7 mouse cellular contexts compared by ENCODE assay signal in the genomic region with DNA sequence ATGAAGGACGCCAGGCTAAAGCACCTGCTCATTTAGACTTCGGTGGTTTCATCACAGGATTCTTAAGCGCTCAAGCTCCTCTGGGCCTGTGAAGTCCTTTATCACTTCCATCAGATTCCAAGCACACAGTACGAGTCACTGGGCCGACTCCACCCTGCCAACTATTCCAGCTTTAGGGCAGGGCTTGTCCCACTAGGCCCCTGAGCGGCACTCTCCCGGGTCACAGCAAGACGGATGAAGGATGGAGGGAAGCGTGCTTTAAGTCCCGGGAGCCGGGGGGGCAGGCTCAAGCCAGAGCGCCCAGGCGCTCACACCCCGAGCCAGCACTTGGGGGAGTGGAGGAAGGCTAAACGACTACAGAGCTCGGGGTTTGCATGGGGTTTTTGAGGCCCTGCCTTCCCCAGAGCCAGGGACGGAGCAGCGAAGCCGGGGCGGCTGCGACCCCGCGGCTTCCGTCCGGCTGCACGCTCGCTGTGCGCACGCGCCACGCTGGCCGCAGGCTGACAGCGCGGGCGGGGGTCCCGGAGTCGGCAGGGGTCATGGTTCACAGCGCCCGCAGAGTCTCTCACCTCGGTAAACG. TPM values are rescaled to one million over a fixed set of nuclear protein-coding genes. Genes with fewer than 3 reads are reported as not detected.
DNase-seq lines count a peak whose midpoint lies in the region; ATAC-seq and TF ChIP-seq lines count a peak whose summit lies in the region.

No protein-coding gene starts in this region.

- peak overlapping the region; percentile 65 for H3K9ac ChIP-seq in neural tube, embryonic 11.5 days (ENCODE audit: low read length)
- peak overlapping the region; percentile 87 for H3K9ac ChIP-seq in forebrain, embryonic 13.5 days
- H3K9ac ChIP-seq in intestine, postnatal 0 days (ENCODE audit: low read depth, low read length), result peak overlapping the region; percentile 76
- peak overlapping the region; percentile 35 for H3K9ac ChIP-seq in midbrain, embryonic 15.5 days

- no peaks in the 10 kb centered on the region for H3K36me3 ChIP-seq in neural tube, embryonic 11.5 days (ENCODE audit: control insufficient read depth, insufficient read depth, low read length)
- no peaks in the 10 kb centered on the region for H3K36me3 ChIP-seq in forebrain, embryonic 13.5 days (ENCODE audit: poor library complexity, severe bottlenecking)
- H3K36me3 ChIP-seq in intestine, postnatal 0 days (ENCODE audit: control insufficient read depth, insufficient read depth), result no peaks in the 10 kb centered on the region
- no peaks in the 10 kb centered on the region for H3K36me3 ChIP-seq in midbrain, embryonic 15.5 days (replicated peaks)

- TF ChIP-seq POLR2A in bone marrow, adult 2 months (IDR thresholded peaks at IDR 0.05; ENCODE audit: borderline replicate concordance, control insufficient read depth, low read depth, low read length), result peak; percentile 47

- peak overlapping the region; percentile 80 for H3K4me3 ChIP-seq in neural tube, embryonic 11.5 days (ENCODE audit: low read depth, low read length)
- peak overlapping the region; percentile 99 for H3K4me3 ChIP-seq in bone marrow, adult 2 months (replicated peaks; ENCODE audit: control insufficient read depth, low read depth, low read length)
- H3K4me3 ChIP-seq in forebrain, embryonic 13.5 days, result peak overlapping the region; percentile 86
- H3K4me3 ChIP-seq in intestine, postnatal 0 days (ENCODE audit: low read depth, low read length), result peak overlapping the region; percentile 79
- H3K4me3 ChIP-seq in midbrain, embryonic 15.5 days, result peak overlapping the region; percentile 80

- WGBS in neural tube, embryonic 11.5 days, result under 1% methylated on average over 41 of the region's 41 CpGs
- under 1% methylated on average over 41 of the region's 41 CpGs for WGBS in bone marrow, adult 2 months
- under 1% methylated on average over 41 of the region's 41 CpGs for WGBS in forebrain, embryonic 13.5 days
- under 1% methylated on average over 41 of the region's 41 CpGs for WGBS in intestine, postnatal 0 days
- under 1% methylated on average over 41 of the region's 41 CpGs for WGBS in midbrain, embryonic 15.5 days

- H3K4me1 ChIP-seq in neural tube, embryonic 11.5 days (ENCODE audit: control insufficient read depth, insufficient read depth, low read length), result peaks cover 3% of the 10 kb centered on the region; the same call in 1 of the 2 replicates
- H3K4me1 ChIP-seq in bone marrow, adult 2 months (ENCODE audit: control insufficient read depth, insufficient read depth, low read length), result no peaks in the 10 kb centered on the region; the same call in 1 of the 2 replicates
- H3K4me1 ChIP-seq in forebrain, embryonic 13.5 days, result peaks cover 33% of the 10 kb centered on the region
- peaks cover 4% of the 10 kb centered on the region; the same call in 1 of the 2 replicates for H3K4me1 ChIP-seq in intestine, postnatal 0 days (replicated peaks; ENCODE audit: control insufficient read depth, insufficient read depth, low read length)
- peaks cover 15% of the 10 kb centered on the region for H3K4me1 ChIP-seq in midbrain, embryonic 15.5 days

- H3K9me3 ChIP-seq in neural tube, embryonic 11.5 days (ENCODE audit: control insufficient read depth, low read length), result no peaks in the 10 kb centered on the region
- H3K9me3 ChIP-seq in forebrain, embryonic 13.5 days (replicated peaks), result no peaks in the 10 kb centered on the region
- H3K9me3 ChIP-seq in intestine, postnatal 0 days (ENCODE audit: control insufficient read depth), result no peaks in the 10 kb centered on the region
- no peaks in the 10 kb centered on the region for H3K9me3 ChIP-seq in midbrain, embryonic 15.5 days

- no peak for TF ChIP-seq CTCF in bone marrow, adult 2 months (IDR thresholded peaks at IDR 0.05; ENCODE audit: control insufficient read depth, insufficient read depth, low read length)
- no peak for TF ChIP-seq CTCF in intestine, postnatal 0 days (IDR thresholded peaks at IDR 0.05; ENCODE audit: low read depth)

- H3K27ac ChIP-seq in neural tube, embryonic 11.5 days (ENCODE audit: low read depth, low read length), result peak overlapping the region; percentile 86
- peak overlapping the region; percentile 90 for H3K27ac ChIP-seq in bone marrow, adult 2 months (ENCODE audit: control insufficient read depth, insufficient read depth, low read depth, low read length, poor library complexity)
- H3K27ac ChIP-seq in forebrain, embryonic 13.5 days, result peak overlapping the region; percentile 82
- peak overlapping the region; percentile 75 for H3K27ac ChIP-seq in intestine, postnatal 0 days (ENCODE audit: low read depth, low read length)
- H3K27ac ChIP-seq in midbrain, embryonic 15.5 days, result peak overlapping the region; percentile 83

- peak; percentile 86 for DNase-seq in neural tube, embryonic 11.5 days (ENCODE audit: low spot score)
- DNase-seq in neural tube, embryonic 10.5 days (ENCODE audit: extremely low spot score, low spot score), result no peak
- DNase-seq in thymus, postnatal 25 days, result no peak

- peak; percentile 83 for ATAC-seq in neural tube, embryonic 11.5 days (ENCODE audit: insufficient read depth, low FRiP score, low TSS enrichment)
- peak; percentile 73; the same call in 1 of the 2 replicates for ATAC-seq in forebrain, embryonic 13.5 days
- peak; percentile 53 for ATAC-seq in intestine, postnatal 0 days
- peak; percentile 79 for ATAC-seq in midbrain, embryonic 15.5 days (replicated peaks)

- H3K27me3 ChIP-seq in neural tube, embryonic 11.5 days (ENCODE audit: control insufficient read depth, insufficient read depth, low read length), result no peaks in the 10 kb centered on the region
- no peaks in the 10 kb centered on the region for H3K27me3 ChIP-seq in forebrain, embryonic 13.5 days
- no peaks in the 10 kb centered on the region for H3K27me3 ChIP-seq in intestine, postnatal 0 days (replicated peaks; ENCODE audit: control insufficient read depth, insufficient read depth, low read length)
- no peaks in the 10 kb centered on the region for H3K27me3 ChIP-seq in midbrain, embryonic 15.5 days (replicated peaks)

- peak overlapping the region; percentile 50 for H3K4me2 ChIP-seq in neural tube, embryonic 11.5 days (ENCODE audit: low read depth)
- H3K4me2 ChIP-seq in forebrain, embryonic 13.5 days, result peak overlapping the region; percentile 86
- H3K4me2 ChIP-seq in intestine, postnatal 0 days (replicated peaks; ENCODE audit: low read depth), result peak overlapping the region; percentile 95
- H3K4me2 ChIP-seq in midbrain, embryonic 15.5 days, result peak overlapping the region; percentile 98

RNA-seq across cellular contexts. Expression of a gene that starts 0.5 kb away (rescaled TPM):
- 42.1 and 43.2 TPM in 2 replicates for polyA plus RNA-seq in neural tube, embryonic 11.5 days (2014; fragmentation: Nextera tagmentation; extraction: Ambion mirVana)
- 26.1 and 35.5 TPM in 2 replicates for polyA plus RNA-seq in bone marrow, adult 2 months (2011; ENCODE audit: insufficient read depth, insufficient read length, low replicate concordance, missing spikeins)
- 22.7 and 23.1 TPM in 2 replicates for polyA plus RNA-seq in forebrain, embryonic 13.5 days (2015; fragmentation: Nextera tagmentation; extraction: Ambion mirVana)
- 9.9 and 10.9 TPM in 2 replicates for polyA plus RNA-seq in intestine, postnatal 0 days (2015; fragmentation: Nextera tagmentation; extraction: Ambion mirVana)
- 4.5 and 4.7 TPM in 2 replicates for polyA plus RNA-seq in midbrain, embryonic 15.5 days (2015; fragmentation: Nextera tagmentation; extraction: Ambion mirVana)

RNA-seq across cellular contexts. Expression of a gene that starts 22.8 kb away (rescaled TPM):
- polyA plus RNA-seq in neural tube, embryonic 11.5 days (2014; fragmentation: Nextera tagmentation; extraction: Ambion mirVana), result 8.3 and 10.6 TPM in 2 replicates
- 4.9 and 8.9 TPM in 2 replicates for polyA plus RNA-seq in bone marrow, adult 2 months (2011; ENCODE audit: insufficient read depth, insufficient read length, low replicate concordance, missing spikeins)
- 8.6 and 9.8 TPM in 2 replicates for polyA plus RNA-seq in forebrain, embryonic 13.5 days (2015; fragmentation: Nextera tagmentation; extraction: Ambion mirVana)
- polyA plus RNA-seq in intestine, postnatal 0 days (2015; fragmentation: Nextera tagmentation; extraction: Ambion mirVana), result 1.8 and 2.0 TPM in 2 replicates
- polyA plus RNA-seq in midbrain, embryonic 15.5 days (2015; fragmentation: Nextera tagmentation; extraction: Ambion mirVana), result 15.9 and 16.6 TPM in 2 replicates

Comparison
In these comparisons a context has a peak if more than half of its experiments do, and no peak if none do; other contexts are left out.
1. H3K9ac ChIP-seq: peak in every context shown above with its lines; median percentile 87 in forebrain, embryonic 13.5 days; 76 in intestine, postnatal 0 days; 65 in neural tube, embryonic 11.5 days; 35 in midbrain, embryonic 15.5 days.